Mouse (Mus musculus): Measurements from ENCODE around the gene I830077J02Rik.

- TF ChIP-seq CTCF (IDR thresholded peaks at IDR 0.05 in 2 of 3, conservative IDR thresholded peaks at IDR 0.05 in 1 of 3; ENCODE audit: control insufficient read depth in 1 of 3, insufficient read depth in 1 of 3, low read depth in 2 of 3, low read length in 3 of 3, poor library complexity in 1 of 3, severe bottlenecking in 1 of 3) (no peak), EP300 (IDR thresholded peaks at IDR 0.05; ENCODE audit: low read depth in 1 of 2, low read length in 2 of 2) (no peak), USF2 (IDR thresholded peaks at IDR 0.05; ENCODE audit: borderline replicate concordance in 1 of 2, insufficient read depth in 1 of 2, low read depth in 1 of 2, low read length in 2 of 2) (no peak), BHLHE40 (IDR thresholded peaks at IDR 0.05; ENCODE audit: borderline replicate concordance, low read depth, low read length) (no peak), CHD1 (IDR thresholded peaks at IDR 0.05; ENCODE audit: low read depth, low read length) (no peak), TCF12 (IDR thresholded peaks at IDR 0.05; ENCODE audit: low read depth, low read length) (no peak), POLR2A (IDR thresholded peaks at IDR 0.05; ENCODE audit: control insufficient read depth in 1 of 2, insufficient read depth in 1 of 2, low read depth in 1 of 2, low read length in 2 of 2, poor library complexity in 1 of 2) (no peak), ZNF384 (IDR thresholded peaks at IDR 0.05; ENCODE audit: low read depth, low read length) (no peak), CHD2 (IDR thresholded peaks at IDR 0.05; ENCODE audit: low read length) (no peak), MAFK (IDR thresholded peaks at IDR 0.05; ENCODE audit: borderline replicate concordance, low read depth, low read length) (no peak)
These were observed 41.3 kb downstream of the I830077J02Rik start for GRCm38 (mm10) chr3:105891141-105891540.

Data from MEL (cell line).